Mouse (Mus musculus) layer of hippocampus, adult 9-10 months (tissue): ENCODE results near the gene Loxl4.

ENCODE experiments used
- DNase-seq: peaks from one replicate; pipeline ENCODE4 v3.0.0; 2022; ENCODE audit warnings: low spot score

Gene Loxl4

DNA sequence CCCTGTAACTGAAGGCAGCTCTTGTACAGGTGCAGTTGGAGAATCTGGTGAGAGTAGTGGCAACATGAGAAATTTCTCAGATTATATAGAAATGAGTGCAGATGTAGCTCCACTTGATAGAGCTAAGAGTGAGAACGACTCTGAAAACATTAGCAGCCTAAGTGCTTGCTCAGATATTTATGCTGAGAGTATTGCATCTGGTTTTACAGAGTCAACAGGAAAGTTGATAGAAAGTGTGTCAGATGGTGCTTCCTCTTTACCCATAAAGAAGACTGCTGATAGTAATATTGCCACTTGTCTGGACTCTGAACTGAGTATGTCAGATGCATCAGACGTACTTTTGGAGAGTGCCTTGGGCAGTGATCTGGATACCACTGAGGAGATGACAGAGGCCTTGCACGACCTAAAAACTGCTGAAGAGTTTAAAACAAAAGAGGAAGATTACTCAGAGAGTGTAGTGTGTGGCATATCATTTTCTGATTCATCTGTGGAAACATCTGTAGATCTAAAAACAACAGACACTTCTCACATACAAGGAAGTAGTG lies 48.8 kb downstream of the Loxl4 start:
- no peak for DNase-seq

DNA sequence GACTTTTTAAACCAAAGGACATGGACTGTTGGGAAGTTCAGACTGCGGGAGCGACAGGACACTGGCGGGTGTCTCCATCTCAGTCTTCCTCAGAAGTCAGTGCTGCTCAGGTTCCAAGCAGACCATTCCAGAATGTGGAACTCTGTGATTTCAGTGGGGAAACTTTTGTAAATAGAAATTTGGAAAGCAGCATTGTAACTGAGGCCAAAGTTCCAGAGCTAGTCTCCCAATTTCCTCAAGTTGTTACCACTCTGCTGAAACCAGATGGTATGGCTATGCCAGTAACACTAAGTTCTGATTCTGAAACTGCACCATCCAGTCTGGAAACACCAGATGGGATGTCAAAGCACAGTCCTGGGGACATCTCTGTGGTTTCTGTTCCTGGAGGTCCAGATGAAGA lies 49.6 kb downstream of the Loxl4 start:
- DNase-seq, result no peak

DNA sequence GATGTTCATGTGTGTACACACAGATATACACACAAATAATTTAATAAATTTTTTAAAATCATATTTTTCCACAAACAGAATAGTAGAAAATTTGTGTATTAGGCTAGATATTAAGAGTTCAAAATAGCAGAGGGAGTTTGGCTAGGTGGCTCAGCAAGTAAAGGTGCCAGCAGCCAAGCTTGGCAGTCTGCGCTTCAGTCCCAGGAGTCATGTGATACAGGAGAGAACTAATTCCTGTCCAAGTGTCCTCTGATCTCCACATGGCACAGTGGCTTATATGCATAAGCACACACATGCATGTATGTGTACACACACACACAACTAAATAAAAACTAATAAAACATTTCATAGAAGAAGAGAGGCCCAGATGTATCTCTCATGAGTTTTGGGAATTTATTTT lies 50.6 kb downstream of the Loxl4 start:
- DNase-seq, result no peak

DNA sequence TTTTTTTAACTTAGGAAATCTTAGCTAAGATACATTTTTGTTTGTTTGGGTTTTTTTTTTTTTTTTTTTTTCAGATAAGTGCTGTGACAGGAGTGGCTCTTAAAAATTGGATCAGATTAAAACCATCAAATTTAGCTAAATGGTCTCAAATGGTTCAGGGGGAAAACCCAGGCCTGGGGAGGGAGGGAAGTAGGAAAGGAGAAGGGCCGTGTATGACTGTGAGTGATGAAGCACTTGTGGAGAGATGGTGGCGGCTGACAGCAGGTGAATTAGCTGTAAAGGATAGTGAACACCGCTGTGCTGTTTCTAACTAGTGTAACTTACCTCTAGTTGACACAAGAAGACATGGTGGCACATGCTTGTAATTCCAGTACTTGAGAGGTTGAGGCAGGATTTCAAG lies 53.9 kb downstream of the Loxl4 start:
- DNase-seq, result no peak
